Mouse (Mus musculus) cerebellum, adult 2 months (tissue): ENCODE data around the gene Megf8.

ENCODE experiments used
- CTCF ChIP-seq: fragments of 200-500 bp; IDR thresholded peaks from 2 replicates; pipeline ENCODE4 v1.5.1; 2011; ENCODE audit warnings: low read depth, mild to moderate bottlenecking, control low read depth, low read length, moderate library complexity, borderline replicate concordance; ENCODE audit not compliant: insufficient read depth
- POLR2A ChIP-seq: fragments of 200-500 bp; IDR thresholded peaks from 2 replicates; pipeline ENCODE4 v1.6.1; 2011; ENCODE audit warnings: low read length, control low read depth, borderline replicate concordance; ENCODE audit not compliant: insufficient read depth

DNA sequence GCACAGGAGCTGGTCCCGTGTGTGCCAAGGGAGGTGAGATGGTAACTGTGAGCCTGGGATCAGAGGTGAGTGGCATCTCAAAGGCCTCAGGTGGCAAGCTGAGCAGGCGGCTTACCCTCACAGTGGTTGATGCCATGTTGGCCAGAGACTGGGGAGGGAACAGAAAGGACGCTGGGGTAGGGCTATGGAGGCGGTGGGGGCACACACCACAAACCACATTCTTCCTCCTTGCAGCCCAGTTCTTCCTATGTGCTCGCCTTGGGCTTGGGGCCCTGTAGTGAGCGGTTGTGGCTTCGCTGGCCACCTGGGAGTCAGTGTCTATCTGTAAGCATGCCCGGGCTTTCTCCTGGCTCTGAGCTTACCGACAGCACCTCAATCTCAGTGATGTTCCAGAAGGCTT lies 67.9 kb downstream of the Megf8 start:
- no peak for TF ChIP-seq POLR2A
- no peak for TF ChIP-seq CTCF
